Mouse (Mus musculus) megakaryocyte-erythroid progenitor cell, adult 5-6 weeks (primary cell): ENCODE measurements around the gene Tead2. TPM values are rescaled to one million over a fixed set of nuclear protein-coding genes. Genes with fewer than 3 reads are reported as not detected.
"Not testable (repeated sequence)": the region's sequence is repeated elsewhere in the genome, so short reads cannot be mapped to it uniquely, and the experiment has no call there.

Experiments used
- ATAC-seq: replicated peaks from 2 replicates; pipeline ENCODE4 v1.8.0; 2016; ENCODE audit warnings: mild to moderate bottlenecking, inconsistent platforms; ENCODE audit not compliant: severe bottlenecking, poor library complexity, low FRiP score, low TSS enrichment
- total RNA-seq, 2 experiments: library from RNA; stranded (forward) in 1 of 2; stranded (reverse) in 1 of 2; fragments of 200-1000, 215-1000 nt in 1 of 2; fragments of >200 nt in 1 of 2; fragmentation: Nextera tagmentation in 1 of 2; gene quantifications; 2 replicates each; pipeline ENCODE4 v1.2.3; 2014 to 2017

Tead2 gene
- total RNA-seq, 2 experiments from 2014 or later = not detected

GRCm38 (mm10) chr7:45240633-45241388 lies 25.3 kb downstream of the Tead2 start, which contains the start of gene Slc6a16:
Gene Slc6a16 (plus strand): TSS chr7:45241085.
- ATAC-seq = no peak

- no peak for ATAC-seq
Observed at GRCm38 (mm10) chr7:45241389-45241749, 25.8 kb downstream of the Tead2 start.

GRCm38 (mm10) chr7:45247666-45248065 lies 32.1 kb downstream of the Tead2 start:
- ATAC-seq = no peak

GRCm38 (mm10) chr7:45253806-45254205 lies 38.3 kb downstream of the Tead2 start:
- no peak for ATAC-seq

GRCm38 (mm10) chr7:45255822-45256221 lies 40.3 kb downstream of the Tead2 start:
- not testable (repeated sequence) for ATAC-seq

GRCm38 (mm10) chr7:45257063-45257840 lies 41.7 kb downstream of the Tead2 start:
- ATAC-seq = no peak

- ATAC-seq = no peak
Observed at GRCm38 (mm10) chr7:45259281-45259680, 43.7 kb downstream of the Tead2 start.

GRCm38 (mm10) chr7:45262266-45262665 lies 46.7 kb downstream of the Tead2 start:
- no peak for ATAC-seq

- no peak for ATAC-seq
Observed at GRCm38 (mm10) chr7:45263006-45263607, 47.6 kb downstream of the Tead2 start.

- no peak for ATAC-seq
Observed at GRCm38 (mm10) chr7:45264348-45264747, 48.8 kb downstream of the Tead2 start.

- ATAC-seq = no peak
Observed at GRCm38 (mm10) chr7:45265518-45265917, 50.0 kb downstream of the Tead2 start.

- no peak for ATAC-seq
Observed at GRCm38 (mm10) chr7:45272786-45273412, 57.3 kb downstream of the Tead2 start.

- no peak for ATAC-seq
Observed at GRCm38 (mm10) chr7:45273672-45274071, 58.1 kb downstream of the Tead2 start.

- ATAC-seq = peak; percentile 79
Observed at GRCm38 (mm10) chr7:45277136-45277760, 61.7 kb downstream of the Tead2 start, which contains the start of gene Slc6a21. Gene Slc6a21 (plus strand): TSS chr7:45277513.

Other genes with a start within 250 kb of the Tead2 start
Only the 30 nearest of the 36 such genes appear.
- gene Bcl2l12, start 217.0 kb upstream of the Tead2 start, total RNA-seq (2014; fragmentation: Nextera tagmentation) = 37.2 and 42.7 TPM in 2 replicates
- 15.5 and 25.6 TPM in 2 replicates for gene Bcl2l12, start 217.0 kb upstream of the Tead2 start, total RNA-seq (2017)
- gene Scaf1, start 199.4 kb upstream of the Tead2 start, total RNA-seq (2014; fragmentation: Nextera tagmentation) = 33.0 and 46.3 TPM in 2 replicates
- 7.2 and 10.2 TPM in 2 replicates for gene Scaf1, start 199.4 kb upstream of the Tead2 start, total RNA-seq (2017)
- gene Rras, start 197.8 kb upstream of the Tead2 start, total RNA-seq (2014; fragmentation: Nextera tagmentation) = 1.4 and 1.7 TPM in 2 replicates
- 1.3 and 1.6 TPM in 2 replicates for gene Rras, start 197.8 kb upstream of the Tead2 start, total RNA-seq (2017)
- gene Prr12, start 162.9 kb upstream of the Tead2 start, total RNA-seq (2014; fragmentation: Nextera tagmentation) = 26.6 and 28.7 TPM in 2 replicates
- gene Prr12, start 162.9 kb upstream of the Tead2 start, total RNA-seq (2017) = 1.9 and 2.1 TPM in 2 replicates
- 27.8 and 55.1 TPM in 2 replicates for gene Nosip, start 153.3 kb upstream of the Tead2 start, total RNA-seq (2014; fragmentation: Nextera tagmentation)
- gene Nosip, start 153.3 kb upstream of the Tead2 start, total RNA-seq (2017) = 40.9 and 48.3 TPM in 2 replicates
- 4.3 and 4.7 TPM in 2 replicates for gene Prrg2, start 153.1 kb upstream of the Tead2 start, total RNA-seq (2014; fragmentation: Nextera tagmentation)
- gene Prrg2, start 153.1 kb upstream of the Tead2 start, total RNA-seq (2017) = 3.5 and 6.2 TPM in 2 replicates
- 7.6 and 15.6 TPM in 2 replicates for gene Rcn3, start 123.5 kb upstream of the Tead2 start, total RNA-seq (2014; fragmentation: Nextera tagmentation)
- 16.7 and 23.0 TPM in 2 replicates for gene Rcn3, start 123.5 kb upstream of the Tead2 start, total RNA-seq (2017)
- 0.82 TPM in 1 of 2 replicates, not detected in the other for gene Fcgrt, start 111.9 kb upstream of the Tead2 start, total RNA-seq (2014; fragmentation: Nextera tagmentation)
- 1.1 and 1.8 TPM in 2 replicates for gene Fcgrt, start 111.9 kb upstream of the Tead2 start, total RNA-seq (2017)
- gene Rps11, start 91.3 kb upstream of the Tead2 start, total RNA-seq (2014; fragmentation: Nextera tagmentation) = 3,773 and 4,118 TPM in 2 replicates
- gene Rps11, start 91.3 kb upstream of the Tead2 start, total RNA-seq (2017) = 1,409 and 1,705 TPM in 2 replicates
- gene Rpl13a, start 87.0 kb upstream of the Tead2 start, total RNA-seq (2014; fragmentation: Nextera tagmentation) = 4,705 and 4,844 TPM in 2 replicates
- 4,178 and 4,889 TPM in 2 replicates for gene Rpl13a, start 87.0 kb upstream of the Tead2 start, total RNA-seq (2017)
- not detected in 2 replicates for gene Gm45713, start 79.5 kb upstream of the Tead2 start, total RNA-seq (2014; fragmentation: Nextera tagmentation)
- gene Gm45713, start 79.5 kb upstream of the Tead2 start, total RNA-seq (2017) = 0.61 TPM in 1 of 2 replicates, not detected in the other
- 35.8 and 48.2 TPM in 2 replicates for gene Flt3l, start 79.3 kb upstream of the Tead2 start, total RNA-seq (2014; fragmentation: Nextera tagmentation)
- 8.5 and 23.5 TPM in 2 replicates for gene Flt3l, start 79.3 kb upstream of the Tead2 start, total RNA-seq (2017)
- 135 and 148 TPM in 2 replicates for gene Pih1d1, start 61.5 kb upstream of the Tead2 start, total RNA-seq (2014; fragmentation: Nextera tagmentation)
- gene Pih1d1, start 61.5 kb upstream of the Tead2 start, total RNA-seq (2017) = 39.0 and 61.3 TPM in 2 replicates
- 69.0 and 84.8 TPM in 2 replicates for gene Aldh16a1, start 61.2 kb upstream of the Tead2 start, total RNA-seq (2014; fragmentation: Nextera tagmentation)
- gene Aldh16a1, start 61.2 kb upstream of the Tead2 start, total RNA-seq (2017) = 19.1 and 22.1 TPM in 2 replicates
- gene Slc17a7, start 51.8 kb upstream of the Tead2 start, total RNA-seq (2014; fragmentation: Nextera tagmentation) = not detected in 2 replicates
- not detected in 2 replicates for gene Slc17a7, start 51.8 kb upstream of the Tead2 start, total RNA-seq (2017)
- gene Gfy, start 36.2 kb upstream of the Tead2 start, total RNA-seq (2014; fragmentation: Nextera tagmentation) = not detected in 2 replicates
- gene Gfy, start 36.2 kb upstream of the Tead2 start, total RNA-seq (2017) = 1.9 TPM in 1 of 2 replicates, not detected in the other
- gene Pth2, start 34.8 kb upstream of the Tead2 start, total RNA-seq (2014; fragmentation: Nextera tagmentation) = not detected in 2 replicates
- not detected in 2 replicates for gene Pth2, start 34.8 kb upstream of the Tead2 start, total RNA-seq (2017)
- gene Ccdc155, start 10.9 kb upstream of the Tead2 start, total RNA-seq (2014; fragmentation: Nextera tagmentation) = 0.89 and 2.0 TPM in 2 replicates
- gene Ccdc155, start 10.9 kb upstream of the Tead2 start, total RNA-seq (2017) = 0.52 and 1.1 TPM in 2 replicates
- 32.2 and 40.5 TPM in 2 replicates for gene Dkkl1, start 3.6 kb upstream of the Tead2 start, total RNA-seq (2014; fragmentation: Nextera tagmentation)
- gene Dkkl1, start 3.6 kb upstream of the Tead2 start, total RNA-seq (2017) = 16.4 and 32.1 TPM in 2 replicates
- 83.5 and 91.4 TPM in 2 replicates for gene Cd37, start 23.4 kb downstream of the Tead2 start, total RNA-seq (2014; fragmentation: Nextera tagmentation)
- gene Cd37, start 23.4 kb downstream of the Tead2 start, total RNA-seq (2017) = 27.2 and 28.4 TPM in 2 replicates
- gene Slc6a16, start 25.3 kb downstream of the Tead2 start, total RNA-seq (2014; fragmentation: Nextera tagmentation) = not detected in 2 replicates
- gene Slc6a16, start 25.3 kb downstream of the Tead2 start, total RNA-seq (2017) = not detected in 2 replicates
- not detected in 2 replicates for gene Slc6a21, start 61.8 kb downstream of the Tead2 start, total RNA-seq (2014; fragmentation: Nextera tagmentation)
- gene Slc6a21, start 61.8 kb downstream of the Tead2 start, total RNA-seq (2017) = not detected in 2 replicates
- gene Trpm4, start 118.0 kb downstream of the Tead2 start, total RNA-seq (2014; fragmentation: Nextera tagmentation) = 0.22 and 0.54 TPM in 2 replicates
- gene Trpm4, start 118.0 kb downstream of the Tead2 start, total RNA-seq (2017) = 0.11 TPM in 1 of 2 replicates, not detected in the other
- not detected in 2 replicates for gene Hrc, start 119.5 kb downstream of the Tead2 start, total RNA-seq (2014; fragmentation: Nextera tagmentation)
- gene Hrc, start 119.5 kb downstream of the Tead2 start, total RNA-seq (2017) = not detected in 2 replicates
- gene Ppfia3, start 151.3 kb downstream of the Tead2 start, total RNA-seq (2014; fragmentation: Nextera tagmentation) = 0.42 TPM in 1 of 2 replicates, not detected in the other
- 0.80 TPM in 1 of 2 replicates, not detected in the other for gene Ppfia3, start 151.3 kb downstream of the Tead2 start, total RNA-seq (2017)
- gene Lin7b, start 154.8 kb downstream of the Tead2 start, total RNA-seq (2014; fragmentation: Nextera tagmentation) = 2.4 and 2.6 TPM in 2 replicates
- gene Lin7b, start 154.8 kb downstream of the Tead2 start, total RNA-seq (2017) = not detected in 2 replicates
- 350 and 415 TPM in 2 replicates for gene Snrnp70, start 180.0 kb downstream of the Tead2 start, total RNA-seq (2014; fragmentation: Nextera tagmentation)
- gene Snrnp70, start 180.0 kb downstream of the Tead2 start, total RNA-seq (2017) = 478 and 585 TPM in 2 replicates
- not detected in 2 replicates for gene Kcna7, start 189.9 kb downstream of the Tead2 start, total RNA-seq (2014; fragmentation: Nextera tagmentation)
- not detected in 2 replicates for gene Kcna7, start 189.9 kb downstream of the Tead2 start, total RNA-seq (2017)
- not detected in 2 replicates for gene Ntf5, start 197.9 kb downstream of the Tead2 start, total RNA-seq (2014; fragmentation: Nextera tagmentation)
- gene Ntf5, start 197.9 kb downstream of the Tead2 start, total RNA-seq (2017) = not detected in 2 replicates
- not detected in 2 replicates for gene Lhb, start 205.1 kb downstream of the Tead2 start, total RNA-seq (2014; fragmentation: Nextera tagmentation)
- gene Lhb, start 205.1 kb downstream of the Tead2 start, total RNA-seq (2017) = not detected in 2 replicates